Mouse (Mus musculus) lung, embryonic 14.5 days (tissue): ENCODE data around the gene Higd1c. TPM values are rescaled to one million over a fixed set of nuclear protein-coding genes. Genes with fewer than 3 reads are reported as not detected.

Experiments used
- ATAC-seq: fragments of 200-750 bp; cut with Nextera tagmentation; 2 replicates; pipeline ENCODE4 v1.8.0; 2017; ENCODE audit warnings: mild to moderate bottlenecking, moderate TSS enrichment, moderate library complexity; ENCODE audit not compliant: insufficient read depth
- DNase-seq: peaks from one replicate; pipeline ENCODE4 v3.0.0-alpha.2; 2015
- H3K27ac ChIP-seq: fragments of 300-500 bp; sonication (generic); 2 replicates; pipeline ENCODE4 v1.5.1; 2014; ENCODE audit warnings: low read depth, mild to moderate bottlenecking, moderate library complexity
- H3K27me3 ChIP-seq: fragments of 300-500 bp; sonication (generic); 2 replicates; pipeline ENCODE4 v1.6.1; 2014; ENCODE audit warnings: low read length, control low read depth; ENCODE audit not compliant: insufficient read depth
- H3K36me3 ChIP-seq: fragments of 300-500 bp; sonication (generic); 2 replicates; pipeline ENCODE4 v1.6.1; 2014; ENCODE audit warnings: control low read depth; ENCODE audit not compliant: insufficient read depth
- H3K4me1 ChIP-seq: fragments of 300-500 bp; sonication (generic); 2 replicates; pipeline ENCODE4 v1.6.1; 2014; ENCODE audit warnings: antibody characterized with exemption, control low read depth; ENCODE audit not compliant: insufficient read depth
- H3K4me2 ChIP-seq: fragments of 300-500 bp; sonication (generic); 2 replicates; pipeline ENCODE4 v1.6.1; 2014; ENCODE audit warnings: mild to moderate bottlenecking
- H3K4me3 ChIP-seq: fragments of 300-500 bp; sonication (generic); 2 replicates; pipeline ENCODE4 v1.5.1; 2014; ENCODE audit warnings: low read depth, low read length
- H3K9ac ChIP-seq: fragments of 300-500 bp; sonication (generic); 2 replicates; pipeline ENCODE4 v1.6.1; 2014
- H3K9me3 ChIP-seq: fragments of 300-500 bp; sonication (generic); 2 replicates; pipeline ENCODE4 v1.6.1; 2016; ENCODE audit warnings: low read depth, low read length, control low read depth
- CTCF ChIP-seq: IDR thresholded peaks from 2 replicates; pipeline ENCODE4 v1.5.1; 2016; ENCODE audit warnings: antibody characterized with exemption, low read depth
- WGBS: fragments of 180-500 bp; shearing (Covaris S2); extraction: QIAGEN DNeasy Blood & Tissue Kit; methylation state at CpG from one replicate; pipeline ENCODE4 v1.1.7; 2014; 5-methylcytosine and 5-hydroxymethylcytosine counted together
- polyA plus RNA-seq: library from polyadenylated mRNA; unstranded; fragments of >200 nt; fragmentation: Nextera tagmentation; extraction: Ambion mirVana; gene quantifications from 2 replicates; pipeline ENCODE4 v1.2.1, GENCODE M21; 2014

Gene Higd1c
- polyA plus RNA-seq, 1 experiment from 2014 or later: not detected

GRCm38 (mm10) chr15:100401811-100402210 lies 37.5 kb downstream of the Higd1c start:
- WGBS: 88% methylated on average over 4 of the region's 4 CpGs
- Histone ChIP-seq H3K4me2 (no peak overlapping the region), H3K36me3 (peaks cover 93% of the 10 kb centered on the region), H3K9me3 (no peaks in the 10 kb centered on the region), H3K9ac (no peak overlapping the region), H3K27me3 (no peaks in the 10 kb centered on the region), H3K4me1 (no peaks in the 10 kb centered on the region), H3K4me3 (no peak overlapping the region), H3K27ac (no peak overlapping the region)
- ATAC-seq (no peak), DNase-seq (no peak)
- no peak for TF ChIP-seq CTCF

- Histone ChIP-seq H3K4me3 (no peak overlapping the region), H3K27ac (no peak overlapping the region), H3K4me1 (no peaks in the 10 kb centered on the region), H3K9ac (no peak overlapping the region), H3K4me2 (no peak overlapping the region), H3K36me3 (peaks cover 90% of the 10 kb centered on the region), H3K9me3 (no peaks in the 10 kb centered on the region), H3K27me3 (no peaks in the 10 kb centered on the region)
- no peak for TF ChIP-seq CTCF
- WGBS: 76% methylated on average over 14 of the region's 14 CpGs
- DNase-seq: no peak
- ATAC-seq: no peak
These were observed 38.0 kb downstream of the Higd1c start for GRCm38 (mm10) chr15:100402347-100402746.

- H3K4me2 ChIP-seq: no peak overlapping the region
- no peak overlapping the region for H3K9ac ChIP-seq
- no peak overlapping the region for H3K4me3 ChIP-seq
- no peak for DNase-seq
- H3K27ac ChIP-seq: no peak overlapping the region
- ATAC-seq: no peak
- 83% methylated on average over 4 of the region's 4 CpGs for WGBS
- no peak for TF ChIP-seq CTCF
- no peaks in the 10 kb centered on the region for H3K9me3 ChIP-seq
- H3K27me3 ChIP-seq: no peaks in the 10 kb centered on the region
- peaks cover 90% of the 10 kb centered on the region for H3K36me3 ChIP-seq
- H3K4me1 ChIP-seq: no peaks in the 10 kb centered on the region
These were observed 38.5 kb downstream of the Higd1c start for GRCm38 (mm10) chr15:100402798-100403197.

GRCm38 (mm10) chr15:100403318-100404000 lies 39.1 kb downstream of the Higd1c start:
- Histone ChIP-seq H3K9ac (no peak overlapping the region), H3K4me2 (no peak overlapping the region), H3K4me3 (no peak overlapping the region), H3K4me1 (no peaks in the 10 kb centered on the region), H3K27me3 (no peaks in the 10 kb centered on the region), H3K36me3 (peaks cover 90% of the 10 kb centered on the region), H3K27ac (no peak overlapping the region), H3K9me3 (no peaks in the 10 kb centered on the region)
- no peak for ATAC-seq
- no peak for DNase-seq
- WGBS: 88% methylated on average over 16 of the region's 16 CpGs
- no peak for TF ChIP-seq CTCF

- Histone ChIP-seq H3K9me3 (no peaks in the 10 kb centered on the region), H3K27ac (no peak overlapping the region; the same call in 1 of the 2 replicates), H3K4me2 (no peak overlapping the region), H3K4me1 (no peaks in the 10 kb centered on the region), H3K9ac (no peak overlapping the region), H3K4me3 (no peak overlapping the region), H3K36me3 (peaks cover 82% of the 10 kb centered on the region), H3K27me3 (no peaks in the 10 kb centered on the region)
- ATAC-seq: no peak
- WGBS: 71% methylated on average over 5 of the region's 5 CpGs
- DNase-seq: no peak
- no peak for TF ChIP-seq CTCF
These were observed 41.7 kb downstream of the Higd1c start for GRCm38 (mm10) chr15:100406088-100406487.

GRCm38 (mm10) chr15:100410918-100411672 lies 46.8 kb downstream of the Higd1c start:
- DNase-seq (peak; percentile 56), ATAC-seq (no peak)
- Histone ChIP-seq H3K27me3 (no peaks in the 10 kb centered on the region), H3K27ac (no peak overlapping the region; the same call in 1 of the 2 replicates), H3K4me2 (no peak overlapping the region), H3K9me3 (no peaks in the 10 kb centered on the region), H3K36me3 (peaks cover 37% of the 10 kb centered on the region), H3K9ac (no peak overlapping the region; the same call in 1 of the 2 replicates), H3K4me3 (no peak overlapping the region), H3K4me1 (no peaks in the 10 kb centered on the region)
- WGBS: 53% methylated on average over 14 of the region's 14 CpGs
- TF ChIP-seq CTCF: no peak

GRCm38 (mm10) chr15:100411731-100412130 lies 47.4 kb downstream of the Higd1c start:
- H3K9ac ChIP-seq: no peak overlapping the region
- WGBS: 82% methylated on average over 5 of the region's 5 CpGs
- no peak for DNase-seq
- no peak overlapping the region for H3K27ac ChIP-seq
- no peak overlapping the region for H3K4me3 ChIP-seq
- no peak for ATAC-seq
- H3K36me3 ChIP-seq: peaks cover 36% of the 10 kb centered on the region
- no peaks in the 10 kb centered on the region for H3K4me1 ChIP-seq
- H3K4me2 ChIP-seq: no peak overlapping the region
- H3K9me3 ChIP-seq: no peaks in the 10 kb centered on the region
- TF ChIP-seq CTCF: no peak
- H3K27me3 ChIP-seq: no peaks in the 10 kb centered on the region
